Mouse (Mus musculus): Measurements from ENCODE around the gene Zfp319.

Zfp319 gene

GRCm38 (mm10) chr8:95348811-95349630 is 17.3 kb upstream of the Zfp319 start:
- peak; percentile 26 to 33 for DNase-seq

- no peak for DNase-seq
Measured at GRCm38 (mm10) chr8:95348356-95348755, 16.6 kb upstream of the Zfp319 start.

- peak; percentile 69 to 73 for DNase-seq
Measured at GRCm38 (mm10) chr8:95346643-95347545, 15.1 kb upstream of the Zfp319 start.

- peak in 1 of 2 experiments; percentile 41 for DNase-seq
Measured at GRCm38 (mm10) chr8:95344668-95345067, 12.9 kb upstream of the Zfp319 start.

GRCm38 (mm10) chr8:95341721-95342120 is 10.0 kb upstream of the Zfp319 start:
- DNase-seq = no peak

GRCm38 (mm10) chr8:95336363-95336762 is 4.6 kb upstream of the Zfp319 start:
- DNase-seq = no peak

GRCm38 (mm10) chr8:95335706-95336105 is 4.0 kb upstream of the Zfp319 start:
- peak in 1 of 2 experiments; percentile 33 for DNase-seq

- no peak for DNase-seq
Measured at GRCm38 (mm10) chr8:95332437-95333199, 868 bp upstream of the Zfp319 start.

- no peak for DNase-seq
Measured at GRCm38 (mm10) chr8:95331156-95331719, 512 bp downstream of the Zfp319 start.

- DNase-seq = no peak
Measured at GRCm38 (mm10) chr8:95330367-95330766, 1.4 kb downstream of the Zfp319 start.

- DNase-seq = no peak
Measured at GRCm38 (mm10) chr8:95327866-95328465, 3.8 kb downstream of the Zfp319 start.

GRCm38 (mm10) chr8:95326822-95327221 is 4.9 kb downstream of the Zfp319 start:
- DNase-seq = no peak

GRCm38 (mm10) chr8:95324646-95325045 is 7.1 kb downstream of the Zfp319 start:
- no peak for DNase-seq

- no peak for DNase-seq
Measured at GRCm38 (mm10) chr8:95323201-95323600, 8.5 kb downstream of the Zfp319 start.

- DNase-seq = peak; percentile 87 to 91
Measured at GRCm38 (mm10) chr8:95320224-95321139, 11.3 kb downstream of the Zfp319 start.

GRCm38 (mm10) chr8:95315350-95315749 is 16.4 kb downstream of the Zfp319 start:
- no peak for DNase-seq

- no peak for DNase-seq
Measured at GRCm38 (mm10) chr8:95314707-95315106, 17.0 kb downstream of the Zfp319 start.

- DNase-seq = no peak
Measured at GRCm38 (mm10) chr8:95313857-95314256, 17.9 kb downstream of the Zfp319 start.

GRCm38 (mm10) chr8:95312836-95313235 is 18.9 kb downstream of the Zfp319 start:
- peak in 1 of 2 experiments; percentile 17 for DNase-seq

- no peak for DNase-seq
Measured at GRCm38 (mm10) chr8:95310342-95310970, 21.3 kb downstream of the Zfp319 start, which contains the start of gene Tepp. Gene Tepp (plus strand): TSS chr8:95310566.
